Mouse (Mus musculus): ENCODE measurements around the gene Fxyd3.

Gene Fxyd3

GRCm38 (mm10) chr7:31098697-31099611 lies 22.4 kb upstream of the Fxyd3 start:
- no peak for DNase-seq (ENCODE audit: low read depth)

- peak; percentile 86 for DNase-seq (ENCODE audit: low read depth)
These were observed 21.2 kb upstream of the Fxyd3 start for GRCm38 (mm10) chr7:31097583-31098248.

- no peak for DNase-seq (ENCODE audit: low read depth)
These were observed 20.5 kb upstream of the Fxyd3 start for GRCm38 (mm10) chr7:31096892-31097564.

- DNase-seq (ENCODE audit: low read depth) = no peak
These were observed 18.4 kb upstream of the Fxyd3 start for GRCm38 (mm10) chr7:31094774-31095501.

GRCm38 (mm10) chr7:31089721-31090120 lies 13.2 kb upstream of the Fxyd3 start:
- DNase-seq (ENCODE audit: low read depth) = no peak

- DNase-seq (ENCODE audit: low read depth) = no peak
These were observed 11.7 kb upstream of the Fxyd3 start for GRCm38 (mm10) chr7:31088206-31088605.

- no peak for DNase-seq (ENCODE audit: low read depth)
These were observed 10.8 kb upstream of the Fxyd3 start for GRCm38 (mm10) chr7:31087262-31087661.

GRCm38 (mm10) chr7:31086175-31086755 lies 9.8 kb upstream of the Fxyd3 start:
- no peak for DNase-seq (ENCODE audit: low read depth)

- peak; percentile 94 for DNase-seq (ENCODE audit: low read depth)
These were observed 8.7 kb upstream of the Fxyd3 start for GRCm38 (mm10) chr7:31085171-31085570.

- no peak for DNase-seq (ENCODE audit: low read depth)
These were observed 7.6 kb upstream of the Fxyd3 start for GRCm38 (mm10) chr7:31084140-31084539.

GRCm38 (mm10) chr7:31082831-31083588 lies 6.5 kb upstream of the Fxyd3 start:
- DNase-seq (ENCODE audit: low read depth) = peak; percentile 92

- DNase-seq (ENCODE audit: low read depth) = no peak
These were observed 5.6 kb upstream of the Fxyd3 start for GRCm38 (mm10) chr7:31082106-31082505.

- DNase-seq (ENCODE audit: low read depth) = no peak
These were observed 4.6 kb upstream of the Fxyd3 start for GRCm38 (mm10) chr7:31081106-31081505.

- DNase-seq (ENCODE audit: low read depth) = no peak
These were observed 4.1 kb upstream of the Fxyd3 start for GRCm38 (mm10) chr7:31080611-31081010.

GRCm38 (mm10) chr7:31079670-31080069 lies 3.2 kb upstream of the Fxyd3 start:
- no peak for DNase-seq (ENCODE audit: low read depth)

- no peak for DNase-seq (ENCODE audit: low read depth)
These were observed 1.5 kb upstream of the Fxyd3 start for GRCm38 (mm10) chr7:31077885-31078445.

GRCm38 (mm10) chr7:31077470-31077869 lies 966 bp upstream of the Fxyd3 start:
- DNase-seq (ENCODE audit: low read depth) = no peak

GRCm38 (mm10) chr7:31074713-31075069 lies 1.8 kb downstream of the Fxyd3 start:
- no peak for DNase-seq (ENCODE audit: low read depth)

GRCm38 (mm10) chr7:31074061-31074712 lies 2.3 kb downstream of the Fxyd3 start:
- peak; percentile 69 for DNase-seq (ENCODE audit: low read depth)

- DNase-seq (ENCODE audit: low read depth) = no peak
These were observed 3.0 kb downstream of the Fxyd3 start for GRCm38 (mm10) chr7:31073546-31073945.
